Mouse (Mus musculus): ENCODE measurements around the gene Bcar3. TPM values are rescaled to one million over a fixed set of nuclear protein-coding genes. Genes with fewer than 3 reads are reported as not detected.
"Not testable (repeated sequence)": the region's sequence is repeated elsewhere in the genome, so short reads cannot be mapped to it uniquely, and the experiment has no call there.

The Bcar3 gene
- total RNA-seq, 2 experiments from 2014 or later: 8.0 to 9.0 TPM

DNA sequence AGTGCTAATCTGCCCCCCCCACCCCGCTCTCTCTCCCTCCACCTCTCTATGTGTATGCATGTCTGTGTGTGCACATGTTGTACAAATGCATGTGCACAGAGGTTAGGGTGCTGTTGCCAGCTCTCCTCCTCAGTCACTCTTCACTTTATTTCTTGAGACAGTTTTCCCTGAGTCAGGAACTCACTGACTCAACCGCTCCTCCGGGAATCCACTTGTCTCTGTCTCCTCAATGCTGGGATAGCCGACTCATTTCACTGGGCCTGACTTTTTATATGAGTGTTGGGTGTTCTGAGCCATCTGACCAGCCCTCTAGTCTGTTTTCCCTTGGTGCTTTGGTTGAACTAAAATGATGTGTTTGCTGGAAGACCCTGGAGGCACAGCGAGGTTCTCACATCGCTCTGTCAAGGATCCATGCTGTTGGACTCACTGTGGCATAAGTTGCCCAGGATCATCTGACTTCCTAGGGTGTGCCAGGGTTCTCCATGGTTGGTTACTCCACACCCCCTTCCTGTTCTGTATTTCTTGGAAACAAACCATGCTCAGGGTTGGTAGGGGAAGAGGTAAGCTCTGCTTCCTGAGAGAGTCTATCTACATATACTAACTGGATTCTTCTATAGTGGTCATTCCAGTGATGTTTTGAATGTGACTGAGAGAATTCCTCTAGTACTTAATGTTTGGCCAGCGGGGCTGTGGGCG is 77.9 kb downstream of the Bcar3 start:
- no peak for DNase-seq
- intact Hi-C loops (cut with DNase I): no loop called here

DNA sequence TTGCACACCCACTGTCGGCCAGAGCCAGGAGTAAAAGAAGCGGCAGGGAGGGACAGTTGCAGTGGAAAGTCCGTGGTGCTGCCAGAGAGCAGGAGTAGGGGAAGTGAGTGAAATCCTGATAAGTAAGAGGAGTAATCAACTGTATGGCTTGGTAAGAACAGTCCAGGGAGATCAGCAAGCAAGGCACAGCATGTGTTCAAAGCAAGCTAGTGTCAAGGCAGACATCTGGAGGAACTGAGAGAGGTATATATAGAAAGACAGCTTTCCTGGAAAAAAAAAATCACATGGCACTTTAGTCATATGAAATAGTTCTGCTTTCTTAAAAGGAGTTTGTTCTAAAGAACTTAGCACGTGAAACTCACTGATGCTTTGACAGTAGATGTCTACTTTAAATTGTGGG is 78.7 kb downstream of the Bcar3 start:
- intact Hi-C loops (cut with DNase I): no loop called here
- no peak for DNase-seq

DNA sequence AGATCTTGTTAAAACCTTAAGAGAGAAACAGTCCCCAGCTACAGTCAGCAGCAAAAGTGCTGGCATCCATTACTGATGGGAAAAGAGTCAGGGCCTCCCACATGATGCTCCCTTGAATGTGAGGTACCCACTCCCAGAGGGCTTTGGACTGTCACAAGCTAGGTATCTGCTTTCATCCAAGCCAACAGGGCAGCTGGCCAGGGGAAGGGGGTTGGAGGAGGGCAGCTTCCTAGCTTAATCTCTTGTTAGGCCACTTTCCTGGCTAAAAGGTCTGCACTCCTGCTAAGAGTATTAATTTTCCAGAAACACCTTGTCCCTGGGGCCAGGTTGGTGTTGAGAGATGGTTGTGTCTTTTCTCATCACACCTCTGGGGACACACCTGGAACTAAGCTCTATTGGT is 82.1 kb downstream of the Bcar3 start:
- no peak for DNase-seq
- intact Hi-C loops (cut with DNase I): no loop called here

DNA sequence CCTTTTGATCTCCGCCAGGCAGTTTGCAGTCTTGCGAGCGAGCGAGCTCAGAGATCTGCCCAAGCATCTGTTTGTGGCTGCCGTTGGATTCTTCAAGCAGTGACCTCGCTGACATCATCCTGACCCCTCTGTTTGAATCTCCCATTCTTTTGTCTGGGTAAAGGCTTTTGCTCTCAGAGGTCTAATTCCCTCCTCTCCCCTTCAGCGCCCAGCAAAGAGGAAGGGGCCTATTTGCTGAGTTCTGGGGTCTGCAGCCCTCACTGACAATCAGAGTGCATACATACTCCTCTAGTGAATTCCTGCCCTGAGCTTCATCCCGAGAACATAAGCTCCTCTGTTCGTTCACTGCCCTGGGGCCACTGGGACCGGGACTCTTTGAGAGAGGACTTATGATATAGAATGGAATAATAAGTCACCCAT is 82.5 kb downstream of the Bcar3 start:
- intact Hi-C loops (cut with DNase I): no loop called here

DNA sequence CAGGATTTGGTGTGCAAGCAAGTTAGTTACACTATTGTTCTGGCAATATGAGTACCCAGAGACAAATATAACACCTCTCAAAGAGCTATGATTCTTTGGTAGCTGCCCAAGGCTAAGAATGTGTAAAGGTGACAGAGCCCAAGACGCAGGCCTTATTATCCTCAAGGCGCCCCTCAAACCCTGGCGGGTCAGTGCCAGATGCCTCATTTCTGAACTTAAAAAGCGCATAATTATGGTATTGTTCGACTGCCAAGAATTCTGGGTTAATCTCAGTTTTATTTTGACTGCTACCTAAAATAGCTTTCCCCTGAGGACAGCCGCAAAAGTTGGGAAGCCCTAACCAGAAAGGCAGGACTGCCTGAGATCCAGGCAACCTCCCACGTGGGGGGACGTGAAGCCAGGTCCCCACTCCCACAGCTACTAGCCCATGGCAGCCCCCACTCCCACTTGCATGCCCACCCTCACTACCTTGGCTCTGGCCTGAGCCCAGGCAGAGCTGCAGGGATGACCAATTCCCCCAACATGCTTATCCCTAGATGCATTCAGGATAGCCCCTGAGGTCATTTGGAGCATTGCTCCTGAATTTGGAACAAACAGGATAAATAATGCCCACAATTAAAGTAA is 83.0 kb downstream of the Bcar3 start:
- intact Hi-C loops (cut with DNase I): no loop called here
- DNase-seq: peak in 1 of 2 experiments; percentile 17

More for the DNA sequence above, 82.5 kb downstream of the Bcar3 start:
- DNase-seq: peak in 1 of 2 experiments; percentile 24

DNA sequence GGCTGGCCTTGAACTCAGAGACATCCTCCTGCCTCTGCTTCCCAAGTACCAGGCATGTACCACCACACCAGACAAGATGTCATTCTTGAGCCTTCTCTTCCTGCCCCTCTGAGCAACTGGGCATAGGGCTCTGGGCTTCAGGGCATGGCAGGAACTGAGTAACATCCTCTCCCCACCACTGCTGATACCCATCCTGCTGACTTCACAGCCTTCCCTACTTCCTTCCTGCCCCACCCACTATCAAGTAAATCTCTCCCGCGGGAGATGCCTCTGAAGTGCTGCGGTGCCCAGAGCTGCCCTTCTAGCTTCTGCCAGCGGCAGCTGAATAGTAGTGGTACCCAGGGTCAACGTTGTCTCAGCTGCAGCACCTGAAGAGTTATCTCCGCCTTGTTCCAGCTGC is 84.7 kb downstream of the Bcar3 start:
- intact Hi-C loops (cut with DNase I): no loop called here
- no peak for DNase-seq

DNA sequence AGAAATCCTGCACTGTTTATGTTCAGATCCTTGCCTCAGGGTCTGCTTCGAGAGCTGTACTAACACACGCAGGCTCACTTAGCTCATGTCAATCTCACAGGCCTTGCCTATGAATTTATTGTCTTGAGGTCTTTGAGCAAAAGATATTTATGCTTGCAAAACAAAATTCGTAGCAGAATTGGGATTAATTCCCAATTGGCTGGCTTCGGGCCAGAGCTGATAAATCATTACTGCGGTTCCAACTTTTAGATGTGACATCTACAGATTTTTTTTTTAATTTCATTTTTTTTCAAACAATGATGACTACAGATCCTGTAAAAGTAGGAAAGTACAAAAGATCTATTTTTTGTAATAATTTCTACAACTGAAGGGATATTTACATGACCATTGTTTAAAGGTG is 86.8 kb downstream of the Bcar3 start:
- intact Hi-C loops (cut with DNase I): no loop called here
- no peak for DNase-seq

DNA sequence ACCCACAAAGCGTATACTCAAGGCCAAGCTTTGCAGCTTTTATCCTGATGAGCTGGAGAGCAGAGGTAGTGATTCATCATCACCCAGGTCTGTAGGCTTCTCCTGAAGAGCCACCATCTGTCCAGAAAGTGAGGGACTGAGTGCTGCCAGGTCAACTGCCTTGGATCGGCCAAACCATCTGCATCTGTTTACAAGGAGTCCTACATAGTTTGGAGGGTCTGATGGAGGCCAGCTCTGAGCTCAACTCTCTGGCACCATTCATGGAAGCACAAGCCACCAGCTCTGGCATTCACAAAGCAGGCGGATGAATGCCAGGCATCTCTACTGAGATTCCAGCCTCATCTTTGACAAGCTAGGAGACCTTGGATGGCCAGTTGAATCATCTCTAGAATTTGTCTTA is 87.7 kb downstream of the Bcar3 start:
- intact Hi-C loops (cut with DNase I): no loop called here

DNA sequence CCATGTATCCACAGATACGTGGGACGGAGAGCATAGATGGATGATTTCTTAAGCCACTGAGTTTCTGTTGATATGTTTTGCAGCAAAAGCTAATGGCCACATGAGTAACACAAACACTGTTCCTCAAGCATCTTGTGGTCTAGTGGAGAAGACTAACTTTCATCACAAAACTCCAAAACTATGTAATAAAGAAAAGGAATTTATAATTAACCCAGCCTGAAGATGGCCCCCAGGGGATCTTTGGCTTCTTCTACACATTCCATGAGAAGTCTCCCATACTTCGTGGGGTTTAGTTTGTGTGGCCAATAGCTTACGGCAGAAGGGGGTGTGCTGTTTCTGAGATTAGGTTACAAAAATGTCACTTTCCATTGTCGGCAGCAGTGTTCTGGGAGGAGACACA is 92.5 kb downstream of the Bcar3 start:
- intact Hi-C loops (cut with DNase I): no loop called here
- no peak for DNase-seq

More for the DNA sequence above, 87.7 kb downstream of the Bcar3 start:
- DNase-seq: no peak

DNA sequence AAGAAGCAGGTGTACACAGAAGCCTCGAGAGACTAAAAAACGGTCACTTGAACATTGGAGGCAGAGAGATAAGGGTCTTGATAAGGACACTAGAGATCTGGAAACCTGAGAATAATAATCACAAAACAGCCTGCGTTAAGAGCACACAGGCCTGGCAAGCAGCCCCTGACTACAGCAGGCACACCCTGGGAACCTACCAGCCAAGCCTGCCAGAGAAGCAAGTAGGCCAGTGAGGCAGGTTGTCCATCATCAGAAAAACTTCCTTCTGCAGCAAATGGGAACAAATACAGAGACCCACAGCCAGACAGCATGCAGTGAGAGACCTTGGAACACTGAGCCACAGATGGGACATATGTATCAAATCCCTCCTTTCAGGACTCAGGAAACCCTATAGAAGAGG is 93.8 kb downstream of the Bcar3 start:
- no peak for DNase-seq
- intact Hi-C loops (cut with DNase I): no loop called here

DNA sequence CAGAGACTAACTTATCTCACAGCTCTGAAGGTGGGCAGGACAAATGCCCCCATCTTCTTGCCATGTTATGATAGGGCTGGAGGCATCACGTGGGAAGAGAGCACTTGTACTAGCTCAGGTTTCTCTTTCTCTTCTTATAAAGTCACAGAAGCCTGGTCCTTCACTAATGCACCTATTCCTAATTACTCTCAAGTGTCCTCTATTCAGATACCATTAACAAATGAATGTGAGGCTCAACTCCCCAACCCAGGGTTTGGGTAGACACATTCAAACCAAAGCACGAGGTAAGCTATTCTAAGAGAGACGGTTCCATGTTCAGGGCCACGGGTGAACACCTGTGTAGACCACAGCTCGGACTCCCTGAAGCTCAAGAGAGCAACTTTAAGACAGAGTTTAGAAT is 96.0 kb downstream of the Bcar3 start:
- intact Hi-C loops (cut with DNase I): no loop called here
- no peak for DNase-seq

DNA sequence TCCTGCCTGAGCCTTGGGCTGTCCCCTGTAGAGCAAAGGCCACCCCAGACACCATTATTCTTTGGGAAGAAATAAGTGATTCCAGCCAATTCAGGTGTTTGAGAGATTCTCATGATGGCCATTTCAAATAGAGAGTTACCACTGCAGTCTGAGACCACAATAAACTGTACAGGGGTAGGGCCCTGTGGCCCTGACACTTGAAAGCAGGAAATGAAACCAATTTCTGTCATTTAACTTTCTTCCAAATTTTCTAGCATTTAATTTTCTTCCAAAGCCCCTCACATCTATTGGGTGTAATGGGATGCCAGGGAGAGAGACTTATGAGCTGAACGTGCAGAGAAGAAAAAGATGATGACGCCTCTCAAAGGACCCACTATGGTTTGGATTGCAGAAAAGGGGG is 97.2 kb downstream of the Bcar3 start:
- DNase-seq: no peak
- intact Hi-C loops (cut with DNase I): no loop called here

DNA sequence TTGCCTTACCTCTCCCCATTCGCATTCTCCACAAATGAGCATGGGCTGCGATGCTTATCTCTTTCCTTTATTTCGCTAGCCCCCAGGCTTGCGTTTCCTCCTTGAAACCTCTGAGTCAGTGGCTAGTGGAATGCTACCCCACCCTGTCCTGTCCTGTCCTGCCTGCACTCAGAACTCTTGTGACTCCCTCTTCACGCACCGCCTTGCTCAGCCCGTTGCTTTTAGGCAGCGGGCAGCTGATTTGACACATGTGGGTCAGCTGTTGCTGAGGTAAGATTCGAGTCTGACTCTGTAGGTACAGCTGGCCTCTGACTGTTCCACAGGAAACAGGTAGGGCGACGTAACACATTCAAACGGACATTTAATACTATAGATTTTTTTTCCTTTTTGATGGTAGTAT is 97.9 kb downstream of the Bcar3 start:
- DNase-seq: no peak
- intact Hi-C loops (cut with DNase I): no loop called here

DNA sequence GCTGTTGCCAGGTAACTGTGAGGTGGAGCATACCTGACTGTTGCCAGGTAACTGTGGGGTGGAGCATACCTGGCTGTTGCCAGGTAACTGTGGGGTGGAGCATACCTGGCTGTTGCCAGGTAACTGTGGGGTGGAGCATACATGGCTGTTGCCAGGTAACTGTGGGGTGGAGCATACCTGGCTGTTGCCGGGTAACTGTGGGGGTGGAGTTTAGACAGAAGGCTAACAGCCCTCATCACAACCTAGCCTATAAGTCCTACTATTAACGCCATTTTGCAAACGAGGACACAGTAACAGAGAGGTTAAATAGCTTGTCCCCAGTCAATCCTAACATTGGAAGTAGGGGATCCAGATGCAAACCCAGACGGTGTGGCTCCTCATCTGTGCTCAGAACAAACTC is 99.5 kb downstream of the Bcar3 start:
- intact Hi-C loops (cut with DNase I): not testable (repeated sequence)

DNA sequence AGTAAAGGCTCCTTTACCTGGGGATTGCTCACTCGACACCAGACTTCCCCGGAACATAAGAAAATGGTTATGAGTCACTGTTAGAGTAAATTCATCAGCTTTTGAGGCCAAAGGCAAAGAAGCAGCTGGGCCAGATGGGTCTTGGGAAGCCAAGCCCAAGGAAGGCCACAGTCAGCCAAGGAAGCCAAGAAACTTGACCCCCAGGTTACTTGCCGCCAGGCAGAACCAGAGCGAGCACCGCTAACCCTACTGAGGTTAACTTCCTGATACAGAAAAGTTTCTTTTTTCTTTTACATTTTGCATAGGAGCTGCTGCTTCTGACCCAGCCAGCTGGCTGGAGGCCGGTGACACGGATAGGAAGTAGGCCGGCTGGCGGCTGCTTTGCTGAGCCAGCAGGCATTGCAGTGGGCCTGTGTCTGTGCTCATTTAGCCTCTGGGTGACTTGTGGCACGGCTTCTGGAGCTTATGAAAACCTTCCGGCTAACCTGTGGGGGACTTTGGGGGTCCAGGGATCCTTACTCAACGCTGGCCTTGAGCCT is 100.0 kb downstream of the Bcar3 start:
- intact Hi-C loops (cut with DNase I): no loop called here
- peak; percentile 16 to 21 for DNase-seq

More for the DNA sequence above, 99.5 kb downstream of the Bcar3 start:
- DNase-seq: not testable (repeated sequence)

DNA sequence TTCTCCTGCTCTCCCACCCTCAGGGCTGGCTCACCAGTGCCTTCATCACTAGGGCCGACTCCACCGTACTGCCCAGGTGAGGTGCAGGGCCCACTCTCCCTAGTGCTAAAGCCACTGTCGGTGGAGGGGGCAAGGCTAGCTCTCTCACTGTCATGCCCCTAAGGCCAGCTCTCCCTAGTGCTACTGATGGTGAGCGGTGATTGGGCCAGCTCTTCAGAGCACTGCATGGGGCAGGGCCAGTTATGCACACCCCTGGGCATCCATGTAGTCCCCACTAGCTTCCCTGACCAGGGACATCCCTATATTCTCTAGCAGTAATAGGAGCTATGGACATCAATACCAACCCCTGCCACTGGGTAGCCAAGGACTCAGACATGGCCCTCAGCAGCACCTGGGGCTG is 103.0 kb downstream of the Bcar3 start:
- intact Hi-C loops (cut with DNase I): no loop called here
- DNase-seq: no peak

DNA sequence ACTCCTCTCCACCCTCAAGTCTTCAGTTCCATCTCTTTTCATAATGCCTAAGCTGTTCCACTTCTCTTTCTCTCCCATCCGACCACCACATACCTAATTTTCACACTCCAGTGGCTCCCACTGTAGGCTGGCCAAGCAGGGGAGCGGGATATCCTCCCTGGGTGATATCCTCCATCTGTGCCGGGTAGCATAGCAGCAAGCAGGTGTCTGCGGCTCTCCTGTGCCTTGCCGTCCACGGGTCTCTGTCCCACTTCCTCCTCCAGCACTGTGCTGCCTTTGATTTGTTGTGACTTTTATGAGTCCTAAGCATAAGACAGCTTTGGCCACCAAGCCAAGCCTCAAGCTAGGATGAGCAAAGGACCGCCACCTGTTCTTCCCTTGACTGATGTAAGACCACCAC is 103.5 kb downstream of the Bcar3 start:
- intact Hi-C loops (cut with DNase I): no loop called here
- no peak for DNase-seq

DNA sequence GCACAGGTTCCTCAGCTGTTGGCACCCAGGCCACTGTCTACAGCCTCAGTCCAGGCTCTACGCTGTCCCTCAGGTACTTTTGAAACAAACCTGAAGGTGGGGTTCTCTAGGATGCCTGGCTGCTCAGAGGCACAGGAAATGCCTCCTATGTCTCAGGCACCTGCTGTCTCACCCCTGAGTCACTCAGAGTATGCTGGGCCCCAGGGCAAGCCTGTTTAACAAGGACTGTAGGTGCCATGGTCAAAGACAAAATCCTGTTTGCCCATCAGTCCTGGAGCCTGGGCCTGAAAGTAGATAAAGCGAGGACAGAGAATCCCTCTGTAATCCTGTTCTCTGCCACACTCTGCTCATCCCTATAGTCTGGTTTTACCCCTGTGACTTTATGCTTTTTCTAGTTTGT is 107.1 kb downstream of the Bcar3 start:
- intact Hi-C loops (cut with DNase I): no loop called here
- no peak for DNase-seq

DNA sequence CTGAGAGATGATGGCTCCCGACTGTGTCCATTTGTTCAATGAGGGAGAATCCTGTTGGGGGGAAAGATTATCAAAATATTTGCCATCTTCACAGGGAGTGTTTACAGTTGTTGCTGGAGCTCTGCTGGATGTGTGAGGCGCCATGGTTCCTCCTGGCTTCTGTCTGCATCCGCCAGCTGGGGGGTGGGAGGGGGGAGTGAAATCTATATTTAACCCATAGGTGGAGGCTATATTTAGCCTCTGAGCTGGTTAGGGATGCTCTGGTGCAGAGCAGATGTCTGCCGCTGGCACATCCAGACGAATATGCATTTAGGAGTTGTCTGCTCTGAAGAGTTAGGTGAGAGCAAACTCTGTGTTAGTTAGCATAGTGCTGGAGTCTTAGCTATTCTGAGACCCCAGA is 108.2 kb downstream of the Bcar3 start:
- DNase-seq: no peak
- intact Hi-C loops (cut with DNase I): no loop called here

DNA sequence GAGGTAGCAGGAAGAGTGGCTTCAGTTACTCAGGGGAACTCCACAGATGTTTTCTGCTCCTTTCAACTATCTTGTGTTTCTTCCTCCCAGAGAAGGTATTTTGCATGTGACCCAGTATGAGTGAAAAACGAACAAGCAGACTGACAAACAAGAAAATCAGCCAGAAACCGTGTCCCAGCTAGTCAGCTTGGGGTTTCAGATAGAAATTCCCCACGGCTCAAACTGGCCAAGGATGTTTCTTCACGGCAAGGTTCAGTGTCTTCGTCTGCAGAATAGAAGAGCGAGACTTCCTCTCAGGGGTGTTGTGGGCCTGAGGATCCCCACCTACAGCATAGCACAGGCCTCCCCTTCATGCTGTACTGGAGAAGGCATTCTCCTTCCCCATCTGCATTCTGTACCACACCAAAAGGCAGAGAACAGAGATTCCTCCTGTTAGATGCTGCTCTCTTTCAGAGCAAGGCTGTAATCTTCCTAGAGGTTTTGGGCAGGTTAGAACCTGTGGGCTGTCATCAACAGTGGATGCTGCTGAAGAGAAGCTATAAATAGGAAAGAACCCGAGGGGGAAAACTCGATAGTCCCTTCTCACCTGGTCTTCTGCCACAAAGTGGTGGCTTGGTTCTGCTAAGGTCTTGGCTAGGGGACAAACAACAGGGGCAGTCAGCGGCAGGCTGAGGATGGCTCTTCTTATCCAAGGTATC is 110.1 kb downstream of the Bcar3 start:
- intact Hi-C loops (cut with DNase I): no loop called here
- no peak for DNase-seq

DNA sequence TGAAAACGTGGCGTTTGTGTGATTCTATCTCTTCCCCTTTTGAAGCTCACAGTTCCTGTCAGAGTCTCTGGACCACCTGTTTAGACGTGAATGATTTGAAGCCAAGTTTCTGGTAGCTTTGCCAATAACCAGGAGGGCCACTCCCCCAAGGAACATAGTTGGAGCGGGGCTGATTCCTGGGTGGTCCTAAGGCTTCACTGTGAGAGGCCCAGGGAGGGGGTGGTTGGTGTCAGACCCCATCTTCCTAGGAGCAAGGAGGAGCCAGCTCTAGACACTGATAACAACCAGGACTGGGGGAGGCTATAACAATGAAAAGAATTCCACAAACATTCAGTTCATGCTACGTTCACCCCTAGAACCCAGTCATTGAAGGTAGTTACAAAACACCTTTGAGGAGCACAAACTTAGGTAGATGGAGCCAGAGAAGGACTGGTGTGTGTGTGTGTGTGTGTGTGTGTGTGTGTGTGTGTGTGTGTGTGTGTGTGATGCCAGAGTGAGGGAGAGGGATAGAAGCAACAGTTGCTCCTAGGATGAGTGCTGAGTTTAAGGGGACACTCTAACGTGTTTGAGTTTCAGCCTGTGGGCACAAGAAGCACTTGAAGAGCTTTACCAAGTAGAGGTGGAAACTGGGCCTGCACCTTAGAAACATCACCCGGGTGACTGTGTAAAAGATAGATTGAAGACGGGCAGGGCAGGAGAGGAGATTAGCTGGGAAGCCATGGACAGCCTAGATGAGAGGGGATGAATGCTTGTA is 111.4 kb downstream of the Bcar3 start:
- DNase-seq: no peak
- intact Hi-C loops (cut with DNase I): no loop called here

All from heart, postnatal 14 days (tissue).